Mouse (Mus musculus) adrenal gland, adult 2 months (tissue): ENCODE data around the gene Olfr1328. TPM values are rescaled to one million over a fixed set of nuclear protein-coding genes. Genes with fewer than 3 reads are reported as not detected.
"Not testable (repeated sequence)": the region's sequence is repeated elsewhere in the genome, so short reads cannot be mapped to it uniquely, and the experiment has no call there.

Experiments used
- DNase-seq: peaks from one replicate; pipeline ENCODE4 v3.0.0; 2021
- long read RNA-seq: library from polyadenylated mRNA; stranded (forward); transcript quantifications from one replicate; pipeline ENCODE4 v2.0.0, GENCODE M21; 2021
- polyA plus RNA-seq: library from polyadenylated mRNA; depleted of rRNA; stranded (reverse); fragments of >200 nt; gene quantifications from 2 replicates; pipeline ENCODE4 v1.2.3, GENCODE M21; 2012; rRNA removed
- total RNA-seq, 2 experiments: library from RNA; stranded (reverse); gene quantifications; 2 replicates each; pipeline ENCODE4 v1.2.3; 2021

Olfr1328 gene
- not detected for total RNA-seq
- polyA plus RNA-seq: not detected in 2 replicates
- long read RNA-seq: 0 reads

GRCm38 (mm10) chr4:118938512-118938911 lies at the start of gene Olfr1328:
Gene Olfr1328 (minus strand): TSS chr4:118938612.
- no peak for DNase-seq

DNA sequence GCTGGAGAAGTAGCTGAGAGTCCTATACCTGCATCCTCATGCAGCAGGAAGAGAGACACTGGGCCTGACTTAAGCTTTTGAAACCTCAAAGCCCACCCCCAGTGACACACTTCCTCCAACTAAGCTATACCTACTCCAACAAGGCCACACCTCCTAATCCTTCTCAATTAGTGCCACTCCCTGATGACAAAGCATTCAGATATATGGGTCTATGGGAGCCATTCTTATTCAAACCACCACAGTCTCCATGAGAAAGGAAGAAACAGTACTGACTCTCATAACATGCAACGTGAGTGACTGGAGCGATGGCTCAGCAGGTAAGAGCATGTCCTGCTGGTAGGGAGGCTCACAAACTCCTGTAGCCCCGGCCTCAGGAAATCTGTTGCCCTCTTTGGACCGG lies 46.9 kb upstream of the Olfr1328 start:
- no peak for DNase-seq

DNA sequence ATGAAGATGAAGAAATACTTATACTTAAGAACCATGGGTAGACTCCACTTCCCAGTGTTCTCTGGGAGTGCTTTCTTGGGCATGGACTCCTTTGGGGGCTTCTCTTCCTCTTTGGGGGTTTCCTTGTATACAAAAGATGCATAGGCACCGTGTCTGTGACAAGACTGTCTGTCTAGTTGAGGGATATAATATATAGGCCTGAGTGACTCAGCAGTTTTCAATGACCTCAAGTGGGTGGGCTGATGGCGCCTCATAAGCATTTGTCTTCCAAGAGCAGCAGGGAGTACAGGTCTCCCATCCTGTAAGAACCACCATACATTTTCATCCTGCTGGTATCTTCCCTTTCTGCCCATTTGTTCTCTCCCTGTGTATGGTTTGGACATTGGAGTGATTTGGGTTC lies 34.9 kb upstream of the Olfr1328 start:
- DNase-seq: no peak

GRCm38 (mm10) chr4:118967711-118968110 lies 29.3 kb upstream of the Olfr1328 start:
- DNase-seq: no peak

- DNase-seq: no peak
Measured at GRCm38 (mm10) chr4:118961141-118961628, 22.8 kb upstream of the Olfr1328 start, which contains the start of gene Lao1. Gene Lao1 (plus strand): TSS chr4:118961578.

DNA sequence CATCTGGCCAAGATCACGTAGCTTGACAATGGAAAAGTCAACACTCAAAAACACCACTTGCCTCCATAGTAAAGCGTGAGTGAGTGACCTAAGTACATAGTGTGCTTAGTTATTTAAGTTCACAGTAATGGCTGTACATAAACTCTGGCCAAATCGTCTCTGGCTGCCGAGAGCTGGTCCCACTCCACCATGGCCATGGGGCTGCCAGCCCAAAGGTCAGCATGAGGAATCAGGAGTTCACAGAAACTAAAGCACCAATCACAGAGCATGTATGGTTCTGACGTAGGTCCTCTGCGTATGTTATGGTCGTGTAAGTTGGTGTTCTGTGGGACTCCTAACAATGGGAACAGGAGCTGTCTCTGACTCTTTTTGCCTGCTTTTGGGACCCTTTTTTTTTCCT lies 20.4 kb upstream of the Olfr1328 start:
- DNase-seq: no peak

DNA sequence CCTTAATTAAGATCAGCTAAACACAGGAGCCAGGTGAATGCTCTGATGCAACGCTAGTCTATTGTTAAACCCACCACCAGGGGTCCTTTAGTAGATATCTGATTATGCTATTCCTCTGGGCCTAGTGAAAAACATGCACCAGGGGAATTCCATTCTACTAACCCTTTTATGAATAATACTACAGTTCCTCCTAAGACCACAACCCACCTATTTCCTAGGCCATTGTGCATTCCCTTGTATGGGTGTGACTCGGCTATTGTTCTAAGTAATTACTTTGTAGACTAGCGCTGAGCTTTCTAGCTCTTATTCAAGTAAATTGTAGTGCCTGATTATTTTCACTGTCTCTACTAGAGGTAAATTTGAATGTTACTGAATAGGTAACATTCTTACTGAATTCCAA lies 7.1 kb downstream of the Olfr1328 start:
- not testable (repeated sequence) for DNase-seq

GRCm38 (mm10) chr4:118917365-118917764 lies 21.0 kb downstream of the Olfr1328 start, which contains the start of gene Olfr1329:
Gene Olfr1329 (minus strand): TSS chr4:118917465.
- not testable (repeated sequence) for DNase-seq

DNA sequence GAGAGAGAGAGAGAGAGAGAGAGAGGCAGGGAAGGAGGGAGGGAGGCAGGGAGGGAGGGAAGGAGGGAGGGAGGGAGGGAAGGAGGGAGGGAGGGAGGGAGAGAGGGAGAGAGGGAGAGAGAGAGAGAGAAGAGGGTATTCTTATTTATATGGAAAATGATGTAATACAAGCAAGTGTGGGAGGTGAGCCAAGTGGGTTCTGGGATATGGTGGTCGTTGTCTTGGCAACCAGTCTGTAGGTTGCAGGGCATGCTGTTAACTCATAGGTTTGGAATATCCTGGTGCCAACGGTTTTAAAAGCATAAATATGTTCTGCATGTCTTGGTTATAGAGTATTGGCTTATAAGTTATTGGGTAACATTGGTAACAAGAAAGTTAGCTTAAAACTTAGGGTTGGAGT lies 36.4 kb downstream of the Olfr1328 start:
- no peak for DNase-seq

DNA sequence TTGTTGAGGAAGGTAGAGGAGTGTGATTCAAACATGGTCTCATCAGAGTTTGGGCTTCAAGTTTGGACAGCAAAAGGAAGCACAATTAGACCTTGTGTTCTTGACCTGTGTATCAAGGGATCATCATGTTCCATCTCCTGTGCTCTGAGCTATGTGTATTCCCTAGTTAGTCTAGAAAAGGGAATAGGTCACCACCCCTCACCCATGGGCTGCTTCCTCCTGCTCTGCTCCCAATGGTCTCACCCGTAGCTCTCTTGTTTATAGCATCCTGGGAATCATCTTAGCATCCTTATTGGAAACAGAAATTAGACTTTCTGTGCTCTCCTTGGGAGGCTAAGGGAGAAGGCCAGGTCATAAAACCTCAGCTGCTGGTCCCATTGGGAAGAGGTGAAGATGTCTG lies 50.1 kb downstream of the Olfr1328 start, which contains the start of gene Olfr1330:
Gene Olfr1330 (plus strand): TSS at position 301 of the 400 bp plus-strand sequence.
- DNase-seq: no peak

Other genes with a start within 250 kb of the Olfr1328 start
- gene Olfr1342, start 245.9 kb downstream of the Olfr1328 start, total RNA-seq: not detected
- gene Olfr1342, start 245.9 kb downstream of the Olfr1328 start, polyA plus RNA-seq: not detected in 2 replicates
- gene Olfr1341, start 235.1 kb downstream of the Olfr1328 start, total RNA-seq: not detected
- not detected in 2 replicates for gene Olfr1341, start 235.1 kb downstream of the Olfr1328 start, polyA plus RNA-seq
- not detected for gene Olfr1340, start 218.5 kb downstream of the Olfr1328 start, total RNA-seq
- gene Olfr1340, start 218.5 kb downstream of the Olfr1328 start, polyA plus RNA-seq: not detected in 2 replicates
- not detected for gene Olfr1339, start 206.4 kb downstream of the Olfr1328 start, total RNA-seq
- gene Olfr1339, start 206.4 kb downstream of the Olfr1328 start, polyA plus RNA-seq: not detected in 2 replicates
- not detected for gene Olfr1338, start 179.9 kb downstream of the Olfr1328 start, total RNA-seq
- not detected in 2 replicates for gene Olfr1338, start 179.9 kb downstream of the Olfr1328 start, polyA plus RNA-seq
- not detected for gene Olfr1337, start 156.0 kb downstream of the Olfr1328 start, total RNA-seq
- not detected in 2 replicates for gene Olfr1337, start 156.0 kb downstream of the Olfr1328 start, polyA plus RNA-seq
- gene Olfr1335, start 128.7 kb downstream of the Olfr1328 start, total RNA-seq: not detected
- gene Olfr1335, start 128.7 kb downstream of the Olfr1328 start, polyA plus RNA-seq: not detected in 2 replicates
- gene Olfr1333, start 102.3 kb downstream of the Olfr1328 start, total RNA-seq: not detected
- not detected in 2 replicates for gene Olfr1333, start 102.3 kb downstream of the Olfr1328 start, polyA plus RNA-seq
- gene Olfr1331, start 74.0 kb downstream of the Olfr1328 start, total RNA-seq: not detected
- not detected in 2 replicates for gene Olfr1331, start 74.0 kb downstream of the Olfr1328 start, polyA plus RNA-seq
- not detected for gene Olfr1330, start 50.0 kb downstream of the Olfr1328 start, total RNA-seq
- not detected in 2 replicates for gene Olfr1330, start 50.0 kb downstream of the Olfr1328 start, polyA plus RNA-seq
- gene Olfr1329, start 21.1 kb downstream of the Olfr1328 start, total RNA-seq: not detected
- gene Olfr1329, start 21.1 kb downstream of the Olfr1328 start, polyA plus RNA-seq: not detected in 2 replicates
- under 1 TPM in 1 of 2 experiments, not detected in 1; 0.12 TPM for gene Lao1, start 23.0 kb upstream of the Olfr1328 start, total RNA-seq
- not detected in 2 replicates for gene Lao1, start 23.0 kb upstream of the Olfr1328 start, polyA plus RNA-seq
- 10 to 100 TPM; 21.9 to 22.0 TPM for gene Slc2a1, start 170.1 kb upstream of the Olfr1328 start, total RNA-seq
- gene Slc2a1, start 170.1 kb upstream of the Olfr1328 start, polyA plus RNA-seq: 35.8 and 39.4 TPM in 2 replicates
- 10 to 100 TPM; 12.0 to 16.1 TPM for gene Zfp691, start 235.6 kb upstream of the Olfr1328 start, total RNA-seq
- gene Zfp691, start 235.6 kb upstream of the Olfr1328 start, polyA plus RNA-seq: 15.7 and 16.5 TPM in 2 replicates